Mouse (Mus musculus) heart, postnatal 4 days (tissue): ENCODE measurements around the gene Tle1. TPM values are rescaled to one million over a fixed set of nuclear protein-coding genes. Genes with fewer than 3 reads are reported as not detected.

Experiments used
- DNase-seq: peaks from one replicate; pipeline ENCODE4 v3.0.0; 2021
- total RNA-seq, 2 experiments: library from RNA; stranded (reverse); gene quantifications; 2 replicates each; pipeline ENCODE4 v1.2.3; 2021

Gene Tle1
- total RNA-seq, 2 experiments from 2014 or later = 11.1 to 13.3 TPM

- DNase-seq = no peak
Observed at GRCm38 (mm10) chr4:72162445-72163218, 38.1 kb downstream of the Tle1 start.

- no peak for DNase-seq
Observed at GRCm38 (mm10) chr4:72160102-72160511, 40.6 kb downstream of the Tle1 start.

- DNase-seq = peak; percentile 13
Observed at GRCm38 (mm10) chr4:72157931-72158371, 42.8 kb downstream of the Tle1 start.

GRCm38 (mm10) chr4:72150460-72151131 lies 50.1 kb downstream of the Tle1 start:
- DNase-seq = no peak

- no peak for DNase-seq
Observed at GRCm38 (mm10) chr4:72146003-72146402, 54.7 kb downstream of the Tle1 start.

GRCm38 (mm10) chr4:72144541-72144940 lies 56.2 kb downstream of the Tle1 start:
- DNase-seq = no peak

- DNase-seq = no peak
Observed at GRCm38 (mm10) chr4:72140706-72141105, 60.0 kb downstream of the Tle1 start.

GRCm38 (mm10) chr4:72139475-72140120 lies 61.1 kb downstream of the Tle1 start:
- DNase-seq = peak; percentile 29

- no peak for DNase-seq
Observed at GRCm38 (mm10) chr4:72138264-72139080, 62.2 kb downstream of the Tle1 start.

GRCm38 (mm10) chr4:72132646-72133045 lies 68.1 kb downstream of the Tle1 start:
- DNase-seq = no peak

- DNase-seq = no peak
Observed at GRCm38 (mm10) chr4:72127596-72127995, 73.1 kb downstream of the Tle1 start.

- no peak for DNase-seq
Observed at GRCm38 (mm10) chr4:72124790-72125189, 75.9 kb downstream of the Tle1 start.

GRCm38 (mm10) chr4:72122837-72123236 lies 77.9 kb downstream of the Tle1 start:
- DNase-seq = no peak

GRCm38 (mm10) chr4:72122343-72122742 lies 78.4 kb downstream of the Tle1 start:
- DNase-seq = peak; percentile 7

- no peak for DNase-seq
Observed at GRCm38 (mm10) chr4:72120050-72120449, 80.7 kb downstream of the Tle1 start.

GRCm38 (mm10) chr4:72105702-72106101 lies 95.0 kb downstream of the Tle1 start:
- DNase-seq = no peak

- no peak for DNase-seq
Observed at GRCm38 (mm10) chr4:72104186-72104585, 96.5 kb downstream of the Tle1 start.

- no peak for DNase-seq
Observed at GRCm38 (mm10) chr4:72087811-72088210, 112.9 kb downstream of the Tle1 start.

- no peak for DNase-seq
Observed at GRCm38 (mm10) chr4:72069111-72069534, 131.6 kb downstream of the Tle1 start.

GRCm38 (mm10) chr4:72067937-72068336 lies 132.8 kb downstream of the Tle1 start:
- no peak for DNase-seq
